Mouse (Mus musculus): ENCODE data around the gene Lpp. TPM values are rescaled to one million over a fixed set of nuclear protein-coding genes. Genes with fewer than 3 reads are reported as not detected.

The Lpp gene
- polyA plus RNA-seq, 1 experiment from 2014 or later, result 69.5 TPM

DNA sequence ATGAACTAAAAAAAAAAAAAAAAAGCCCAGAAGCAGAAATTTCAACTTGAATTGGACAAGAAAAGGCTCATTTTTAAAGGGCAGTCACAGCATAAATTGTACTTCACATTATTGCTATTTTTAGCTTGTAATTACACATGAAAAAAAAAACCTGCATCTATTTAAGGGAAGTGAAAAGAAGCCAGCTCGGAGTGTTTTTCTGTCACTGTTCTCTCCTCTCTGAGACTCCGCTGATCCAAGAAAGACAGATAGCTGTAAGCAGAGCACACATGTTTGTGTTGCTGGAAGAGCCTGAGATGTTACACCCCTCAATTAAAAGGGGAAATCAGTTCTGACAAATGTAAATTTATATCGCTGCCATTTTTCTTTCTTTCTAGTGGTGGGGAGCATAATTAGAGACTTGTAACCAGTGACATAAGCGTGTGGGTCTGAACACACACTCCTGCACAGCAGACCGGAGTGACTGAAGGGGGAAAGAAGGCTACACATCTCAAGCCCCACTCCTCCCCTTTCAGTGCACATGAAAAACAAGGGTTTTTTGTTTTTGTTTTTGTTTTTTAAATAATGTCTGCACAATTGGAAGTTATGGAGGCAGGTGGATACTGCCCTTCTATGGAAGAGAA, 579.8 kb downstream of the Lpp start:
- ATAC-seq (ENCODE audit: insufficient read depth, low FRiP score, low read depth), result no peak
- 86% methylated on average over 5 of the region's 5 CpGs for WGBS

DNA sequence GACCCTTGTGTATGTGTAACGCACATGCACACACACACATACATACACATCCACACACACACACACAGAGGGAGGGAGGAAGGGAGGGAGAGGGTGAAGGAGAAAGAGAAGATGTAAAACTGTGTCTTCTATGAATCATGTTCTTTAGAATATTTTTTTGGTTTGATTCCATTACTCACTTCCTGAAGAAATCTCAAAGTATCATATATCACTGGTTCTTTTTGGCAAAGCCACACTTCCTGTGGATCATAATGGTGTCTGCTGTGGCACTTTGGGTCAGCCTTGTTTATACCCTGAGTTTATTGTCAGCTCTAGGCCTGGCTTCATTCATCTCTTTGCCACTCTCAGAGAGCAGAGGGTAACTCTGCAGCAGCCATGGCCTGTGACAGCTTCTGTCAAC, 584.5 kb downstream of the Lpp start:
- no peak for ATAC-seq (ENCODE audit: insufficient read depth, low FRiP score, low read depth)
- Histone ChIP-seq H3K4me1 (no peaks in the 10 kb centered on the region), H3K36me3 (no peaks in the 10 kb centered on the region), H3K9ac (no peak overlapping the region), H3K9me3 (no peaks in the 10 kb centered on the region), H3K27ac (no peak overlapping the region), H3K27me3 (replicated peaks) (no peaks in the 10 kb centered on the region), H3K4me2 (no peak overlapping the region), H3K4me3 (replicated peaks) (no peak overlapping the region)
- 88% methylated on average over 1 of the region's 1 CpGs for WGBS

More for the DNA sequence above, 579.8 kb downstream of the Lpp start:
- Histone ChIP-seq H3K27ac (no peak overlapping the region), H3K4me1 (no peaks in the 10 kb centered on the region), H3K4me2 (no peak overlapping the region), H3K4me3 (replicated peaks) (no peak overlapping the region), H3K36me3 (0 out of 2 replicates have a peak, but pooled peaks cover 7% of the 10 kb centered on the region), H3K9ac (no peak overlapping the region), H3K9me3 (no peaks in the 10 kb centered on the region), H3K27me3 (replicated peaks) (no peaks in the 10 kb centered on the region)

DNA sequence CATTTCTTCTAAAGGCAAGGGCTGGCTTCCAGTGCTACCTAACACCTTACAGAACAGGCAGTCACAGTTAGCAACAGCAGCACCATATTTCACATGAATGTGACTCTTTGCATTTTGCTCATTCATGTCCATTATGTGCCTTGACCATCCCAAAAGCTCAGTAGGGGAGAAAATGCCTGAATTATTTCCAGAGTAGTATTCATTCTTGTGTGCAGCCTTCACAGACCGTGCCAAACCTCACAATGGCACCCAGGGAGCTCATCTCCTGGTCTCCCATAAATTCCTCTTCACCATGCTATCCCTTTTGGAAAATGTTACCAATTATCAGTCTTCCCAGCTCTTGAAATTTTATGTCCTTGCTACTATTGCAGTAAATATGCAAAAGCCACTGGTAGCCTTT, 584.9 kb downstream of the Lpp start:
- Histone ChIP-seq H3K9ac (no peak overlapping the region), H3K4me3 (replicated peaks) (no peak overlapping the region), H3K4me2 (no peak overlapping the region), H3K27ac (no peak overlapping the region), H3K27me3 (replicated peaks) (no peaks in the 10 kb centered on the region), H3K9me3 (no peaks in the 10 kb centered on the region), H3K36me3 (no peaks in the 10 kb centered on the region), H3K4me1 (no peaks in the 10 kb centered on the region)
- WGBS, result 90% methylated on average over 1 of the region's 1 CpGs
- no peak for ATAC-seq (ENCODE audit: insufficient read depth, low FRiP score, low read depth)

DNA sequence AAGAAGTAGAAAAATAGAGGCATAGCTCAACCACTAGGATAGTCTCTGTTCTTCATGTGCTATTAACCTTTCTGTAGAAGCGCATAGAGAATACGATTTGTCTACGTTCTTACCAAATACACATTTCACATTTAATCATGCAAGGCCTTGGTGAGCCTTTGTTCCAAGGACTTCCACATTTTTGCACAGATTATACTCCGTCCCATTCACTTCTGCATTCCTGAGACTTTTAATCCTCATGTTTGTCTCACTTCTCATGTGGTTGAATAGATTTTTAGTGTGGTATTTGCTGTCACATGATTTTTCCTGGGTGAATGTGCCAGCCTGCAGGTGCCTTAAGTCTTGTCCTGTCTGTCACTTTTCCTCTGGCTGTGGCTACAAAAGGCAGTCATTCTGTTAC, 586.1 kb downstream of the Lpp start:
- H3K9ac ChIP-seq, result no peak overlapping the region
- no peaks in the 10 kb centered on the region for H3K4me1 ChIP-seq
- WGBS, result 88% methylated on average over 4 of the region's 4 CpGs
- no peak overlapping the region for H3K27ac ChIP-seq
- no peak overlapping the region for H3K4me2 ChIP-seq
- no peaks in the 10 kb centered on the region for H3K9me3 ChIP-seq
- no peak overlapping the region for H3K4me3 ChIP-seq (replicated peaks)
- no peaks in the 10 kb centered on the region for H3K27me3 ChIP-seq (replicated peaks)
- ATAC-seq (ENCODE audit: insufficient read depth, low FRiP score, low read depth), result no peak
- H3K36me3 ChIP-seq, result no peaks in the 10 kb centered on the region

DNA sequence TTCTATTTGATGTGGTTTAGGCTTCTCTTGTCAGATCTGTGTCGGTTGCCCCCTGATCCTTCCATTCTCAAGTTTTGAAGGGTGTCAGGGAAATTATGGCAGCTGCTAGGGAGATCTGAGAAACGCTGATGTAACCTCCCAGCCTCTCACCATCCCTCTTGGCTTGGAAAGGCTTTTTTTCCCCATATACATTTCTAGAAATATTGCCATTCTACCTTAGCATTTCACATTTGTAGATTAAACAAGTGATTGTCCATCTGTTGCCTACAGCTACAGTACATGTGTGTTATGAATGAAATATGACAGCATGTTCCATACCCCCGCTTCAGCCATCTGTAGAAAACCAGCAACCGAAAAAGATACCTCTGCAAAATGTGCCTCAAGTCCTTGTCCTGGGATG, 589.5 kb downstream of the Lpp start:
- H3K4me3 ChIP-seq (replicated peaks), result no peak overlapping the region
- WGBS, result 74% methylated on average over 4 of the region's 4 CpGs
- H3K27ac ChIP-seq, result no peak overlapping the region
- H3K27me3 ChIP-seq (replicated peaks), result no peaks in the 10 kb centered on the region
- H3K9me3 ChIP-seq, result no peaks in the 10 kb centered on the region
- no peaks in the 10 kb centered on the region for H3K4me1 ChIP-seq
- ATAC-seq (ENCODE audit: insufficient read depth, low FRiP score, low read depth), result no peak
- H3K36me3 ChIP-seq, result no peaks in the 10 kb centered on the region
- H3K9ac ChIP-seq, result no peak overlapping the region
- H3K4me2 ChIP-seq, result no peak overlapping the region

DNA sequence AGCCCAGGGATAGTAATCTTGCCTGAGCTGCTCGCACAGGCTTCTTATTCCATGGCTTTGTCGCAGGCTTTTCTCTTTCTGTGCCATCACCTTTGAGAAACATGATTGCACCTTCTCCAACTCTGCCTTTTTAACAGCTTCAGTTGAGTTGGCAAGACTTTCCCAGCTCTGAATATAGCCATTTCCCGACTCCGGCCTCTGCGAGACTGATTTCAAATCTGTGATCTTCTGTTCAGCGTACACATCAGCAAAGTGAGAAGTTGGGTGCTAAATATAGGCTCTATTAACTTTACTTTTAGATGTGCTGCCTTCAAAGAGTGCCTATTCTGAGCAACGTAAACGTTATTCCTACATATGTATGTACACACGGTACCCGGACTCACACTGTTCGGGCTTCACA, 597.0 kb downstream of the Lpp start:
- WGBS, result 81% methylated on average over 11 of the region's 11 CpGs
- H3K36me3 ChIP-seq, result no peaks in the 10 kb centered on the region
- H3K4me1 ChIP-seq, result no peaks in the 10 kb centered on the region
- H3K27me3 ChIP-seq (replicated peaks), result no peaks in the 10 kb centered on the region
- no peak overlapping the region for H3K9ac ChIP-seq
- H3K9me3 ChIP-seq, result no peaks in the 10 kb centered on the region
- no peak for ATAC-seq (ENCODE audit: insufficient read depth, low FRiP score, low read depth)
- H3K4me3 ChIP-seq (replicated peaks), result no peak overlapping the region
- H3K4me2 ChIP-seq, result no peak overlapping the region
- no peak overlapping the region for H3K27ac ChIP-seq

DNA sequence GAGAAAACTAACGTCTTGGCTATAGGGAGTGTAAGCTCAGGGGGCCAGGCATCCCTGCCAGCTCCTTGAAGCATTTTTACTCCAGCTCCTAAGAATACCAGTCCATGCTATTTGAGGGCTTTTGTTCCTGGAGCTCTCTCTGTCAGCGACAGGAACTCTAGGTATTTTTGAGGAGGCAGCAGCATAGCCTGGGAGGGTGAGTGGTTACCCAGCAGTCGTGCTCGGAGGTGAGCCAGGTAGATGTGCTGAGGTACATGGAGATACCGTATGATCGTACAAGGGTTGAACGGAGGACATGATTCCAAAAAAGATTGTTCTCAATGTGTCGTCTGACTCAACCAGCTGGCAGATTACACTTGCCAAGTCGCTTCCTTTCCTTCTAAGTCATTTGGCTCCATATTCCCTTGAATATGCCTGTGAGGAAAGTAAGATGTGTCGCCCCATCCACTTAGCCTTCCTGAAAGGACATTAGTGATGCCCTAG, 597.8 kb downstream of the Lpp start:
- H3K27ac ChIP-seq, result no peak overlapping the region
- no peak for ATAC-seq (ENCODE audit: insufficient read depth, low FRiP score, low read depth)
- no peaks in the 10 kb centered on the region for H3K27me3 ChIP-seq (replicated peaks)
- no peaks in the 10 kb centered on the region for H3K4me1 ChIP-seq
- no peaks in the 10 kb centered on the region for H3K9me3 ChIP-seq
- no peaks in the 10 kb centered on the region for H3K36me3 ChIP-seq
- H3K4me3 ChIP-seq (replicated peaks), result no peak overlapping the region
- 81% methylated on average over 10 of the region's 10 CpGs for WGBS
- H3K4me2 ChIP-seq, result no peak overlapping the region
- H3K9ac ChIP-seq, result no peak overlapping the region

DNA sequence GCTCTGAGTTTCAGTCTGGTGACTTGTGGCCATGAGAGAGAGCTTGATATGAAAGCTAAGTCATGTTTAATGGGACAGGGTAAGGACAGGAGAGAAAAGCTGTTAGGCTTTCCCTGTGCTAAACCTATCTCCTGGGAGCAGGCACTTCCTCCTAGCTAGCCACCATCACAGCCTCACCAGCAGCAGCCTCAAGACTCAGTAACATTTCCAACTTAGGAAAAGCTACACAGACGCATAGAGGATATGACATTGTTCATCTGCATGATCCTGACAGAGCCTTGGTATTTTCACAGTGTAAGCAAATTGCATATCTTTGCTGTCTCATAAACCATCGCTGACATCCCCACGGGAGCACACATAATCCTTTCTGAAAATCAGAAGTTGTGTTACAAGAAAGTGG, 598.7 kb downstream of the Lpp start:
- Histone ChIP-seq H3K27me3 (replicated peaks) (no peaks in the 10 kb centered on the region), H3K9ac (no peak overlapping the region), H3K36me3 (no peaks in the 10 kb centered on the region), H3K4me3 (replicated peaks) (no peak overlapping the region), H3K4me1 (no peaks in the 10 kb centered on the region), H3K4me2 (no peak overlapping the region), H3K27ac (peak overlapping the region; percentile 67), H3K9me3 (no peaks in the 10 kb centered on the region)
- whole genome bisulfite sequencing, result 47% methylated on average over 3 of the region's 3 CpGs
- no peak for ATAC-seq (ENCODE audit: insufficient read depth, low FRiP score, low read depth)

DNA sequence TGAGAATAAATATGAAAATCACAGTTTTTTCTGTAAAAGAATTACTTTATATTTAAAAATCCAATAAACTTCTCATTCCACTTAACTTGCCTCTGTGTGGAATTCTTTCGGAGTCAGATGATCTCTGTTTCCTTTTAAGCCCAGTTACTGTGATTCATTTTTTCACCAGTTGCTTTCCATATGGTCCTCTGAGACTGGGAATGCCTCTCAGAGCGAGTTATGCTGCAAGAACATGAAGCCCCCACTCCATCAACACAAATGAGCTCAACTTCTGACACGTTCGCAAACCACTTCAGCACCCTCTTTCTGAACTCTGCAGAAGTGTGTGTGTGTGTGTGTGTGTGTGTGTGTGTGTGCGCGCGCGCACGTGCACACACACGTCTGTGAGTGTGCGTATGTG, 599.2 kb downstream of the Lpp start:
- 76% methylated on average over 11 of the region's 11 CpGs for WGBS
- Histone ChIP-seq H3K27me3 (replicated peaks) (no peaks in the 10 kb centered on the region), H3K9me3 (no peaks in the 10 kb centered on the region), H3K9ac (no peak overlapping the region), H3K4me3 (replicated peaks) (no peak overlapping the region), H3K4me2 (no peak overlapping the region), H3K36me3 (no peaks in the 10 kb centered on the region), H3K27ac (peak overlapping the region; percentile 57; the same call in 1 of the 2 replicates), H3K4me1 (no peaks in the 10 kb centered on the region)
- no peak for ATAC-seq (ENCODE audit: insufficient read depth, low FRiP score, low read depth)

DNA sequence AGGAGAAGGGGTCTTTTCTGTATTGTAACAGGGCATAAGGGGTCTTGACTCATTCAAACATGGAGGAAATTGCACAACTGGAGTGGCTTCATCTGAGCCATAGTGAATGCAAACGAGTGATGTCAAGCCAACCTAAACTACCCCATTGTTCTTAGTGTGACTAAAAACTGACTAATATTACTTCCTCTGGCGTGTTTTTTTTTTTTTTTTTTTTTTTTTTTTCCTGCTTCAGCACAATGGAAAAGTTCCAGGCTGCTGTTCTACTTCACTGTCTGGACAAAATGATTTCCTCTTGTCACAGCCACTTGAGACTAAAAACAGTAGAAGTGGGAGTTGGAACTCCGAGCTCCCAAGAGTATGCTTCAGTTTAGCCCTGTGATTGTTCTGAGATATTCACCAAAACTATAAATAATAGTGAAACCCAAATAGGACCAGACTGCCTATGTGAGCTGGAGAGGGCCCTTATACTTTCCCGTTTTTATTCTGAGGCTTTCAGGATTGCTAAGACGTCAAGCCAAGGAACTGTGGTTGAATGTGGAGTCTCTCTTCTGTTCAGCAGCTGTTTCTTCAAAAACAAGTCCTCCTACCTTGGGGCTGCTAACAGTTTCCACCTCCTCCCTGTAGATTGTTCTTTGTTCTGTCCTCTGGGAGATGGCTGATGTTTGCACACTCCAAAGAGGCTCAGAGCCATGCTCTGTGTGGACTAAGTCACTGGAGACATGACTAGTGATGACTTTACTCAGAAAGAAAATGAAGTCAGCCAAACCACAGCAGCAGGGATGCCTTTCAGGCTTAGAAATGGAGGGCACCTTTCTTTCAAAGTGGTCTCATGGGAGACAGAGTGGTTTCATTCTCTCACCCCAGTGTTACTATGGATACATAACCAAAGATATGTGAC, 617.9 kb downstream of the Lpp start:
- no peak for ATAC-seq (ENCODE audit: insufficient read depth, low FRiP score, low read depth)
- H3K4me1 ChIP-seq, result no peaks in the 10 kb centered on the region
- 53% methylated on average over 5 of the region's 5 CpGs for WGBS

DNA sequence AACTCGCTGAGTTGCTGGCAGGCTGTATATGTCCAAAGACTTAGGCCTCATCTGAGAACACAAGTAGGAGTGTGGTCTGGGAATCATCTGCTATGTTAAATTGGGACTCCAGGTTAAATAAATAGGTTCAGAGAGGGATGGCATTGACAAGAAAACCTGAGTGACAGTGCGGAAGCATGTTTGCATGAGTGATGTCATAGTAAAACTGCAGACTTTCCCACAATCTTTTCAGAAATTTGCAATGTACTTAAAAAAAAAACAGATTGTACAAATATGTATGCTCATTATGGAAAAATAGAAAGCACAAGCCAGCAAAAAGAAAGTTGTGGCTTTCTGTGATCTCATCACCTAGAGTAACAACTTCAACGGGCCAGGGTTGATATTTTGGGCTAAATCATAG, 619.6 kb downstream of the Lpp start:
- 80% methylated on average over 3 of the region's 3 CpGs for WGBS
- H3K4me3 ChIP-seq (replicated peaks), result no peak overlapping the region
- H3K36me3 ChIP-seq, result no peaks in the 10 kb centered on the region
- H3K9me3 ChIP-seq, result no peaks in the 10 kb centered on the region
- no peak overlapping the region for H3K4me2 ChIP-seq
- no peaks in the 10 kb centered on the region for H3K27me3 ChIP-seq (replicated peaks)
- H3K4me1 ChIP-seq, result no peaks in the 10 kb centered on the region
- no peak overlapping the region for H3K27ac ChIP-seq
- ATAC-seq (ENCODE audit: insufficient read depth, low FRiP score, low read depth), result no peak
- no peak overlapping the region for H3K9ac ChIP-seq

More for the DNA sequence above, 617.9 kb downstream of the Lpp start:
- Histone ChIP-seq H3K36me3 (no peaks in the 10 kb centered on the region), H3K9me3 (no peaks in the 10 kb centered on the region), H3K9ac (no peak overlapping the region), H3K4me3 (replicated peaks) (no peak overlapping the region), H3K27ac (no peak overlapping the region), H3K27me3 (replicated peaks) (no peaks in the 10 kb centered on the region), H3K4me2 (no peak overlapping the region)

DNA sequence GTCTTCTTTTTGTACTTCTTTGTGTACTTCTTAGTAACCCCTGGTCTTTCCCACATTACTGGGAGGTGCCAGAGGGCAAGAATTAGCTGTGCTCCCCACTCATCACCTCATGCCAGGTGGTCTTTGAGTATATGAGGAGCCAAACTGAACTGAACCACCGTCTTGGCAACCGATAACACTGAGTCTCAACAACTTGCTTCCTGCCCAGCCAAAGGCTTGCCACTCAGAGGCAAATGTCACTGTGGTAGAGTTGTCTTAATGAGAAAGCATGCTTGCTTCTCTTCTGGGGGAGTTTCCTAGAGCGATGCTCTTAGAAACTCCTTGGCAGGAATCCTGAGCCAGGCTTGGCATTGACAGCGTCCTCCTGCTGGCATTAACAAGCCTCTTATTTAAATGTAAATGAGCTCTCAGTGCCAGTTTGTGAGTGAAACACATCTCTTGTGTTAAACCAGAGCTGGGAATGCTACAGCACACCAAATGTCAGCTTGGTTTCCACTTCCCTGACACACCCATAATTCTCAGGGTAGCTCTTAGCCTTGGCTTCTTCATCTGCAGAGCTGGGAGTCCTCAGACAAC, 623.0 kb downstream of the Lpp start:
- WGBS, result 71% methylated on average over 4 of the region's 4 CpGs

More for the DNA sequence above, 623.0 kb downstream of the Lpp start:
- Histone ChIP-seq H3K4me3 (replicated peaks) (no peak overlapping the region), H3K9ac (no peak overlapping the region), H3K27me3 (replicated peaks) (no peaks in the 10 kb centered on the region), H3K4me2 (no peak overlapping the region), H3K9me3 (no peaks in the 10 kb centered on the region), H3K36me3 (no peaks in the 10 kb centered on the region), H3K27ac (no peak overlapping the region), H3K4me1 (no peaks in the 10 kb centered on the region)
- no peak for ATAC-seq (ENCODE audit: insufficient read depth, low FRiP score, low read depth)

Measured in stomach, embryonic 15.5 days (tissue).